Mouse (Mus musculus): Measurements from ENCODE around the gene Gm21294. TPM values are rescaled to one million over a fixed set of nuclear protein-coding genes. Genes with fewer than 3 reads are reported as not detected.
"Not testable (repeated sequence)": the region's sequence is repeated elsewhere in the genome, so short reads cannot be mapped to it uniquely, and the experiment has no call there.

Gene Gm21294
- total RNA-seq (2014; rRNA removed) = not detected in 2 replicates
- not detected in 2 replicates for polyA plus RNA-seq (2015; fragmentation: Nextera tagmentation; extraction: Ambion mirVana)

DNA sequence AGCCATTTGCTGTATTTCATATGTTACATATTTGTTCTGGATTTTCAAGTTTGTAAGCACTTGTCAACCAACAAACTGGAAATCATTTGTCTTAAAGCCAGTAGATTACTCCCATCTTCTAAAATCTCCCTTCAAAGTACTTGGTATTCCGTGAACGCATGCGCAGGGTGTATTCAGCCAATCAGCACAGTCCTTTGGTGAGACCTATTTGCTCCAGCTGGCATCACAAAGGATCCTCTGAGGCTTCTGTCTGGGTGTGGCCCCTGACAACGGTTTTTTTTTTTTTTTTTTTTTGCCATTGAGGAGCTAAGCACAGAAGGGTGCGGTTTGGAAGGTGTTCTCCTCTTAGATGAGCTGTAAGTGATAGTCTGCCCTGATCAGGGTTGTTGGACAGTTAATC, at the start of gene Gm21294:
Gene Gm21294, plus strand, starts transcription at position 301 of the 400 bp plus-strand sequence.
- not testable (repeated sequence) for H3K9ac ChIP-seq; H3K4me3 ChIP-seq (ENCODE audit: low read depth, low read length); H3K36me3 ChIP-seq (ENCODE audit: insufficient read depth); H3K27ac ChIP-seq (ENCODE audit: low read depth, low read length); ATAC-seq; H3K9me3 ChIP-seq (ENCODE audit: low read length); DNase-seq; H3K27me3 ChIP-seq (ENCODE audit: insufficient read depth, low read length); H3K4me1 ChIP-seq (ENCODE audit: insufficient read depth); H3K4me2 ChIP-seq (ENCODE audit: low read depth)
- no CpG with 5 or more reads among the region's 5 CpGs for WGBS

DNA sequence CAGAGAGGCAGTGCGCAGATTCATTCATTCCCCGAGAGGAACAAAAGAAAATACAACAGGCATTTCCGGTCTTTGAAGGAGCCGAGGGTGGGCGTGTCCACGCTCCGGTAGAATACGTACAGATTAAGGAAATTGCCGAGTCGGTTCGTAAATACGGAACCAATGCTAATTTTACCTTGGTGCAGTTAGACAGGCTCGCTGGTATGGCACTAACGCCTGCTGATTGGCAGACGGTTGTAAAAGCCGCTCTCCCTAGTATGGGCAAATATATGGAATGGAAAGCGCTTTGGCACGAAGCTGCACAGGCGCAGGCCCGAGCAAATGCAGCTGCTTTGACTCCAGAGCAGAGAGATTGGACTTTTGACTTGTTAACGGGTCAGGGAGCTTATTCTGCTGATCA, 73.6 kb downstream of the Gm21294 start:
- not testable (repeated sequence) for DNase-seq, ATAC-seq

More for the DNA sequence above, 73.6 kb downstream of the Gm21294 start:
- not testable (repeated sequence) for H3K27ac ChIP-seq (ENCODE audit: low read depth, low read length); H3K4me2 ChIP-seq (ENCODE audit: low read depth); H3K27me3 ChIP-seq (ENCODE audit: insufficient read depth, low read length); H3K9ac ChIP-seq; H3K4me3 ChIP-seq (ENCODE audit: low read depth, low read length); H3K9me3 ChIP-seq (ENCODE audit: low read length); H3K4me1 ChIP-seq (ENCODE audit: insufficient read depth); H3K36me3 ChIP-seq (ENCODE audit: insufficient read depth)
- WGBS = 90% methylated on average over 2 of the region's 21 CpGs
